Mouse (Mus musculus) left cerebral cortex, adult 2 months (tissue): ENCODE results near the gene Nim1k. TPM values are rescaled to one million over a fixed set of nuclear protein-coding genes. Genes with fewer than 3 reads are reported as not detected.
A peak's percentile ranks its signal among the peaks of the same experiment; 100 is the strongest.

ENCODE experiments used
- DNase-seq, 2 experiments: peaks; one replicate each; pipeline ENCODE4 v3.0.0; 2021 to 2022; ENCODE audit warnings: low spot score in 2 of 2, mixed read lengths in 1 of 2; ENCODE audit errors: extremely low spot score in 1 of 2
- H3K27ac ChIP-seq: fragments of 200-600 bp; 2 replicates; pipeline ENCODE4 v1.8.1; 2022
- H3K4me3 ChIP-seq: fragments of 200-600 bp; 2 replicates; pipeline ENCODE4 v1.8.1; 2022
- CTCF ChIP-seq: fragments of 200-600 bp; IDR thresholded peaks from 2 replicates; pipeline ENCODE4 v1.8.1; 2022; ENCODE audit warnings: antibody characterized with exemption, mild to moderate bottlenecking, moderate library complexity
- intact Hi-C: fragments of 180-260 bp; cut with DNase I; formaldehyde crosslinking; loops from one replicate; pipeline ENCODE4 v1.15.1; 2025
- long read RNA-seq, 2 experiments: library from polyadenylated mRNA; stranded (forward); transcript quantifications; one replicate each; pipeline ENCODE4 v2.0.0; 2021; ENCODE audit warnings: borderline mapping rate in 2 of 2
- total RNA-seq, 2 experiments: library from RNA; stranded (reverse); gene quantifications; 2 replicates each; pipeline ENCODE4 v1.2.3; 2021

The Nim1k gene
- total RNA-seq: 10 to 100 TPM; 12.9 to 16.8 TPM
- long read RNA-seq, experiment 1, full-length matches to known transcripts: 28 of 31 reads
- long read RNA-seq, experiment 1, partial matches to known transcripts: 2 of 31 reads
- long read RNA-seq, experiment 1, other reads (novel, unspliced or antisense): 1 of 31 reads
- long read RNA-seq, experiment 2, full-length matches to known transcripts: 18 of 18 reads
- long read RNA-seq, experiment 2, partial matches to known transcripts: 0 of 18 reads
- long read RNA-seq, experiment 2, other reads (novel, unspliced or antisense): 0 of 18 reads

- DNase-seq: peak; percentile 81 to 83
- peak within 1 kb of the TSS; percentile 72 for H3K4me3 ChIP-seq
- no peak; the same call in 1 of the 2 replicates for TF ChIP-seq CTCF
- intact Hi-C loops: loop anchor here (1.0 to 2.0 kb wide), 3 partner anchors 13 to 65 kb away; partner anchors contain the start of genes Hmgcs1 and Zfp131
- H3K27ac ChIP-seq: peak within 1 kb of the TSS; percentile 95
Observed at GRCm38 (mm10) chr13:119755681-119756471, at the start of gene Nim1k. Gene Nim1k (minus strand): TSS chr13:119755882.

GRCm38 (mm10) chr13:119797656-119798055 lies 42.0 kb upstream of the Nim1k start:
- no peak for TF ChIP-seq CTCF
- intact Hi-C loops: no loop called here
- Histone ChIP-seq H3K4me3 (no peak overlapping the region), H3K27ac (no peak overlapping the region)
- no peak for DNase-seq

- Histone ChIP-seq H3K27ac (no peak overlapping the region), H3K4me3 (no peak overlapping the region)
- intact Hi-C loops: no loop called here
- no peak for TF ChIP-seq CTCF
- DNase-seq: no peak
Observed at GRCm38 (mm10) chr13:119792791-119793404, 37.2 kb upstream of the Nim1k start.

- Histone ChIP-seq H3K27ac (peak overlapping the region; percentile 98), H3K4me3 (peak overlapping the region; percentile 97)
- intact Hi-C loops: loop anchor here (2.0 kb wide), 1 partner anchor 51 kb away; no protein-coding TSS in a partner anchor
- no peak for TF ChIP-seq CTCF
- DNase-seq: no peak
Observed at GRCm38 (mm10) chr13:119791580-119792135, 36.0 kb upstream of the Nim1k start.

GRCm38 (mm10) chr13:119790761-119791579 lies 35.3 kb upstream of the Nim1k start, which contains the start of gene Zfp131:
Gene Zfp131 (minus strand): TSS chr13:119790889.
- intact Hi-C loops: loop anchor here (1.0 to 2.0 kb wide), 2 partner anchors 35 to 50 kb away; no protein-coding TSS in a partner anchor
- peak; percentile 94 for DNase-seq
- Histone ChIP-seq H3K4me3 (peak within 1 kb of the TSS; percentile 97), H3K27ac (peak within 1 kb of the TSS; percentile 98)
- TF ChIP-seq CTCF: no peak; the same call in 1 of the 2 replicates

- H3K4me3 ChIP-seq: peak overlapping the region; percentile 97
- H3K27ac ChIP-seq: peak overlapping the region; percentile 98
- DNase-seq: peak; percentile 56 to 57
- TF ChIP-seq CTCF: no peak
- intact Hi-C loops: loop anchor here (1.0 to 2.0 kb wide), 2 partner anchors 34 to 49 kb away; no protein-coding TSS in a partner anchor
Observed at GRCm38 (mm10) chr13:119789851-119790717, 34.4 kb upstream of the Nim1k start.

GRCm38 (mm10) chr13:119783581-119783980 lies 27.9 kb upstream of the Nim1k start:
- DNase-seq: no peak
- intact Hi-C loops: no loop called here
- no peak for TF ChIP-seq CTCF
- Histone ChIP-seq H3K27ac (no peak overlapping the region), H3K4me3 (no peak overlapping the region)

- intact Hi-C loops: no loop called here
- H3K4me3 ChIP-seq: no peak overlapping the region
- no peak overlapping the region for H3K27ac ChIP-seq
- TF ChIP-seq CTCF: no peak
- no peak for DNase-seq
Observed at GRCm38 (mm10) chr13:119768541-119768940, 12.9 kb upstream of the Nim1k start.

GRCm38 (mm10) chr13:119766480-119766879 lies 10.8 kb upstream of the Nim1k start:
- no peak for TF ChIP-seq CTCF
- no peak overlapping the region for H3K4me3 ChIP-seq
- intact Hi-C loops: no loop called here
- no peak for DNase-seq
- no peak overlapping the region for H3K27ac ChIP-seq

GRCm38 (mm10) chr13:119756831-119757230 lies 1.1 kb upstream of the Nim1k start:
- intact Hi-C loops: loop anchor here (1.0 to 2.0 kb wide), 2 partner anchors 14 to 33 kb away; partner anchors contain the start of gene Zfp131
- no peak for TF ChIP-seq CTCF
- Histone ChIP-seq H3K27ac (peak overlapping the region; percentile 95; the same call in 1 of the 2 replicates), H3K4me3 (peak overlapping the region; percentile 72; the same call in 1 of the 2 replicates)
- no peak for DNase-seq
